Mouse (Mus musculus) hindbrain, embryonic 11.5 days (tissue): ENCODE results near the gene Rho. TPM values are rescaled to one million over a fixed set of nuclear protein-coding genes. Genes with fewer than 3 reads are reported as not detected.

Source experiments
- ATAC-seq: fragments of 200-750 bp; cut with Nextera tagmentation; 2 replicates; pipeline ENCODE4 v1.8.0; 2017; ENCODE audit warnings: mild to moderate bottlenecking, moderate TSS enrichment, moderate library complexity; ENCODE audit not compliant: low FRiP score
- DNase-seq: peaks from one replicate; pipeline ENCODE4 v3.0.0-alpha.2; 2015; ENCODE audit warnings: low spot score
- H3K27ac ChIP-seq: fragments of 300-500 bp; sonication (generic); 2 replicates; pipeline ENCODE4 v1.5.1; 2014; ENCODE audit warnings: mild to moderate bottlenecking, low read depth, low read length
- H3K27me3 ChIP-seq: fragments of 300-500 bp; sonication (generic); 2 replicates; pipeline ENCODE4 v1.6.1; 2014; ENCODE audit warnings: mild to moderate bottlenecking, low read length, moderate library complexity, mixed read lengths; ENCODE audit not compliant: control insufficient read depth, insufficient read depth
- H3K36me3 ChIP-seq: fragments of 300-500 bp; sonication (generic); 2 replicates; pipeline ENCODE4 v1.6.1; 2014; ENCODE audit warnings: mild to moderate bottlenecking, low read length, moderate library complexity, mixed read lengths; ENCODE audit not compliant: control insufficient read depth, insufficient read depth
- H3K4me1 ChIP-seq: fragments of 300-500 bp; sonication (generic); replicated peaks from 2 replicates; pipeline ENCODE4 v1.6.1; 2014; ENCODE audit warnings: low read length, mixed read lengths; ENCODE audit not compliant: control insufficient read depth, insufficient read depth
- H3K4me2 ChIP-seq: fragments of 300-500 bp; sonication (generic); replicated peaks from 2 replicates; pipeline ENCODE4 v1.6.1; 2014; ENCODE audit warnings: mild to moderate bottlenecking, low read depth, low read length
- H3K4me3 ChIP-seq: fragments of 300-500 bp; sonication (generic); 2 replicates; pipeline ENCODE4 v1.5.1; 2014; ENCODE audit warnings: low read depth, low read length
- H3K9ac ChIP-seq: fragments of 300-500 bp; sonication (generic); 2 replicates; pipeline ENCODE4 v1.6.1; 2014; ENCODE audit warnings: low read depth, low read length
- H3K9me3 ChIP-seq: fragments of 300-500 bp; sonication (generic); 2 replicates; pipeline ENCODE4 v1.6.1; 2016; ENCODE audit warnings: low read length; ENCODE audit not compliant: control insufficient read depth
- WGBS: fragments of 180-500 bp; shearing (Covaris S2); extraction: QIAGEN DNeasy Blood & Tissue Kit; methylation state at CpG from one replicate; pipeline ENCODE4 v1.1.7; 2014; 5-methylcytosine and 5-hydroxymethylcytosine counted together
- polyA plus RNA-seq: library from polyadenylated mRNA; unstranded; fragments of >200 nt; fragmentation: Nextera tagmentation; extraction: Ambion mirVana; gene quantifications from 2 replicates; pipeline ENCODE4 v1.2.1, GENCODE M21; 2014

Gene Rho
- polyA plus RNA-seq, 1 experiment from 2014 or later: 0.22 TPM

DNA sequence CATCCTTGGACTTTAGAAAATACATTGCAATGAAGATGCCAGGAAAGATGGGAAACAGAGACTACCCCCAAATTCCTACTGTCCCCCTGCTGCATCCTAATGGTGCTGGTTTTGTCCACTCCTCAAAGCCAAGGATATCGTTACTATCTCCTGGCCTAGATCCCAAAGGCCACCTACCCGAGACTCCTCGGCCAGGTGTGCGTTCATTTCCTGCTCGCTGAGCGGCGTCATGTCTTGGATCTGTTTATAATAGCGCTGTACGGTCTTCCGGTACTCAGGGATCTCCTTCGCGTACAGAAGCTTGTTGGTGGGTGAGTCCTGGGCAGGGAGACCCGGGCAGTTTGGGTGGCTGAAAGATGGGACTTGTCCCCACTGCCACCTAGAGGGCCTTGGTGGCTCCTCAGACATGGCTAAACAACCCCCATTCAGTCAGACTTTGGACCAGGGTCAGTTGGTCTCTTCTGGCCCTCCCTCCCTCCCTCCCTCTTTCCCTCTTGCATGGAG lies 24.9 kb downstream of the Rho start:
- H3K9me3 ChIP-seq: no peaks in the 10 kb centered on the region
- 88% methylated on average over 13 of the region's 13 CpGs for WGBS
- H3K4me1 ChIP-seq: peaks cover 4% of the 10 kb centered on the region
- no peak overlapping the region for H3K27ac ChIP-seq
- H3K36me3 ChIP-seq: no peaks in the 10 kb centered on the region
- no peak overlapping the region for H3K4me3 ChIP-seq
- ATAC-seq (no peak), DNase-seq (no peak)
- no peak overlapping the region for H3K9ac ChIP-seq
- H3K4me2 ChIP-seq: no peak overlapping the region
- H3K27me3 ChIP-seq: no peaks in the 10 kb centered on the region

DNA sequence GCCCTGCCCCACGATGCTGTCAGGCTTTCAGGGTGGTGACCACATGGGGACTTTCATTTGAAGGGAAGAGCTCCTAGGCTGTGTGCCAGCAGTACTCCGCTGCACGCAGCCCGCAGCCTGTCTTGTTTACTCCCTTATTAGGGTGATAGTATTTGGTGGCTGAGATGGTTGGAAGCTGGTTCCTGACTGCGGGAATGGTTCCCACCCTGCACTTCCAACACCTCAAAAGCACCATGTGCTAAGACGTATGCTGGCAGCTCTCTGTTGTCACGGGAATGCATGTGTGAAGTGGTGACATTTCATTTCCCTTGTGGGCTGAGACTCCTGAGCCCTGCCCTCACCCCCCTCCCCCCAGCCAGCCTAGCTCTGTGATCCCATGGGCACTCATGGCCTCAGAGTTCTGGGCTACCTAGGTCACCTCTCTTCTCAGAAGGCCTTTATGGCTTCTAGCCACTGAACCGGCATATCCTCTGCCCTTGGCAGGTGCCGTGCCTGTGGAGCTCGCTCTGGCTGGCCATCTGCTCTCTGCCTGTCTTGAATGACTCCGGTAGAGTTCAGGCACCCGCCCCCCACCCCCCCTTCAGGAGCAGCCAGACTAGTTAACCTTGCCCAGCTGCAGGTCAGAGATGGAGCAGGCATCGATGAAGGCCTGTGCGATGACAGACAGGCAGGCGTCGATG lies 25.5 kb downstream of the Rho start:
- H3K4me1 ChIP-seq: peaks cover 4% of the 10 kb centered on the region
- 43% methylated on average over 16 of the region's 16 CpGs for WGBS
- no peak overlapping the region for H3K9ac ChIP-seq
- DNase-seq: peak; percentile 25
- H3K4me2 ChIP-seq: no peak overlapping the region
- no peaks in the 10 kb centered on the region for H3K9me3 ChIP-seq
- peak; percentile 63 for ATAC-seq
- no peak overlapping the region for H3K4me3 ChIP-seq
- H3K27ac ChIP-seq: no peak overlapping the region
- H3K27me3 ChIP-seq: no peaks in the 10 kb centered on the region
- H3K36me3 ChIP-seq: no peaks in the 10 kb centered on the region

DNA sequence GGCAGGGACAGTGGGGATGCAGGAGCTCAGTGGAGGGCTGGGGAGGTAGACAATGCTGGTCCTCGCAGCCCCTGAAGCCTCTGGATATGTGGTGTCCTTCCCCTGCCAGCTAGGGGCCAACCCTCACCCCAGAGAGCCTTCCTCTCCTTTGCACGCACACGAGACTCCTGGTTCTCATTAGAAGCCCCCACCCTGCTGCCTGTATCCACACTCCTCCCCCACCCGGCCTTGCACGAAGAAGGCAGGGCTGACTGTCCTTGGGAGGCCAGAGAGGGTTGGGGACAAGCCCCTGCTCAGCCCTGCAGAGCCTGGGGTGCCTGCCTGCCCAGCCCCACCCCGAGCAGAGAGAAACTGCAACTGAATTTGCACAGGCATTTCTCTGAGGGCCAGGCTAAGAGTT lies 26.1 kb downstream of the Rho start:
- H3K4me1 ChIP-seq: peaks cover 4% of the 10 kb centered on the region

DNA sequence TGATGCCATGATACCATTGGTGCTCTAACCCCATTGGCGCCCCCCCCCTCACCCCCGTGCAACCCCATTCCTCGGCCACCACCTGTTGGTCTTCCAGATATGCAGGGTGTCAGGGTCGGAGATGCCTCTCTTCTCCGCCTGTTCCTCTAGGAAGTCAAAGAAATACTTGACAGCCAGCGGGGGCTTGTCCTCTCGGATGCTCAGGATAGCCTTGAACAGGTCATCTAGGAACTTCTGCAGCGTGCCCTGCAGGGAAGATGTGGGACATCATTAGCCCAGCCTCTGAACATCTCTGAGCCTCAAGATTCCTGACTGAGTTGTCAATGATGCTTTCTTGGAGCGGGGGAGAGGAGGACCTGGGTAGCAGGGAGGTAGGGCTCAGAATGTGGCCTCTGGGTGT lies 26.9 kb downstream of the Rho start:
- Histone ChIP-seq H3K4me1 (peaks cover 4% of the 10 kb centered on the region), H3K36me3 (no peaks in the 10 kb centered on the region), H3K27me3 (no peaks in the 10 kb centered on the region), H3K4me3 (no peak overlapping the region), H3K9ac (no peak overlapping the region), H3K9me3 (no peaks in the 10 kb centered on the region), H3K4me2 (no peak overlapping the region), H3K27ac (no peak overlapping the region)
- no peak for ATAC-seq
- DNase-seq: no peak
- 89% methylated on average over 9 of the region's 9 CpGs for WGBS

More for the DNA sequence above, 26.1 kb downstream of the Rho start:
- H3K27me3 ChIP-seq: no peaks in the 10 kb centered on the region
- 0 out of 2 replicates have a peak, but pooled peaks have one; percentile 14 for ATAC-seq
- no peaks in the 10 kb centered on the region for H3K9me3 ChIP-seq
- no peak overlapping the region for H3K4me3 ChIP-seq
- DNase-seq: no peak
- no peak overlapping the region for H3K27ac ChIP-seq
- H3K36me3 ChIP-seq: no peaks in the 10 kb centered on the region
- H3K9ac ChIP-seq: no peak overlapping the region
- 33% methylated on average over 6 of the region's 6 CpGs for WGBS
- H3K4me2 ChIP-seq: no peak overlapping the region

DNA sequence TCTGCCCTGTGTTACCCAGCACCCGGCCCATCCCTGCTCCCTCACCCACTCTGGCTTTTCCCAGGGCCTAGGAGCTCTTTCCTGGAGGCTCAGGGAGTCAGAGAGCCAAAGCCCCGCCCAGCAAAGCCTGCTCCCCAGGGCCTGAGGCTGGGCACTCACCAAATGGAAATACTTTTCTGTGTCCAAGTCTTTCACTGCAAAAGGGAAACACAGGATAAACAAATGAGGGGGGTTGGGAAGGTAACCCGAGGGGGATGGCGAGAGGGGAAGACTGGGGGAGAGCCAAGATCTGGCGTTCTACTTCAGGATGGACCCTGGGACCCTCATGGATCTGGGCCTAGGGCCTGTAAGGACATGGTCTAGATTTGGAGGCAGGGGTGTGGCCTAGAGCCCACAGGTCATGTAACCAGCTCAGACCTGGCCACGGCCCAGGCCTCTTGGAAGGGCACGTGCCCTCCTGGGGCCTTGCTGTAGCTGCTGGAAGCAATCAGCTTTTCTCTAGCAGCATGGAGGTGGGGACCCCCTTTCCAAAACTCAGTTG lies 27.7 kb downstream of the Rho start:
- WGBS: 85% methylated on average over 7 of the region's 7 CpGs
- H3K27ac ChIP-seq: no peak overlapping the region

DNA sequence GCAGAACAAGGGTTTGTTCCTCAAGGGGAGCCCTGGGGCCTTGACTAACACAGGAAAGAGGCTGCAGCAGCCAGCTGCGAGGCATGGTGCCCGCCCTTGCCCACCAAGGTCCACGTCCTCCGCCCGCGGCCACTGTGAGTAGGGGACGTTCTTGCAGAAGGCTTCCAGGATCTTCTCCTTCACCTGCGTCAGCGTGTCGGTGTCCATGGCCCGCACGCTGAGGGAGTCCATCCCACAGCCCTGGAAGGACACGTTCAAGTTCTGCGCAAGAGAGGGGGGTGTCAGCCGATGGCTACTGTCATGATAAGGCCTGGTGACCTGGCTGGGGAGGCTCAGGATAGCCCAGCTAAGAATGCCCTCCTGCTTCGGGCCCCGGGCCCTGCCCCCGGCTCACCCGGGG lies 28.8 kb downstream of the Rho start:
- peaks cover 4% of the 10 kb centered on the region for H3K4me1 ChIP-seq
- no peak overlapping the region for H3K9ac ChIP-seq
- H3K27me3 ChIP-seq: no peaks in the 10 kb centered on the region
- H3K9me3 ChIP-seq: no peaks in the 10 kb centered on the region
- H3K4me3 ChIP-seq: no peak overlapping the region
- 91% methylated on average over 19 of the region's 19 CpGs for WGBS
- ATAC-seq: no peak
- no peak overlapping the region for H3K4me2 ChIP-seq
- DNase-seq: no peak
- no peaks in the 10 kb centered on the region for H3K36me3 ChIP-seq
- no peak overlapping the region for H3K27ac ChIP-seq

More for the DNA sequence above, 27.7 kb downstream of the Rho start:
- H3K4me1 ChIP-seq: peaks cover 4% of the 10 kb centered on the region
- no peaks in the 10 kb centered on the region for H3K27me3 ChIP-seq
- H3K9ac ChIP-seq: no peak overlapping the region
- ATAC-seq (no peak), DNase-seq (no peak)
- no peaks in the 10 kb centered on the region for H3K36me3 ChIP-seq
- no peak overlapping the region for H3K4me3 ChIP-seq
- H3K4me2 ChIP-seq: no peak overlapping the region
- no peaks in the 10 kb centered on the region for H3K9me3 ChIP-seq

DNA sequence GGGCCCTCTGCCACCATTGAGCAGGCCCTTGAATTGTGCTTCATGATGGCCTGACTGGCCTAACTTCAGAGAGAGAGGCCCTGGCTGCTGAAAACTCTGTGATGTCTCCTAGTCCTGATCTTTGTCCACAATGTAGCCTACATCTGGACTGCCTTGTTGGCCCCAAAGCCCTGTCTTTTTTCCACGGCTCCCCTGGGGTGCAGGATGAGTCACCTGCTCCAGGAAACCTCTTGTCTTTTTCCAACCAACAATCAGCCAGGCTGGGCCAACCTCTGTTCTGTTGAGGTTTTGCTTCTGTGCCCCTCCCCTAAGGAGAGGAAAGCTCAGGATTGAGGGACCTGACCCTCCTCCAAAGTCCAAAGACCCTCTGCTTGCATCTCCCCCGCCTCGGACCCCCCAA lies 30.2 kb downstream of the Rho start:
- Histone ChIP-seq H3K27me3 (no peaks in the 10 kb centered on the region), H3K36me3 (no peaks in the 10 kb centered on the region), H3K9ac (no peak overlapping the region), H3K9me3 (no peaks in the 10 kb centered on the region), H3K4me2 (no peak overlapping the region), H3K27ac (no peak overlapping the region), H3K4me1 (peaks cover 4% of the 10 kb centered on the region), H3K4me3 (no peak overlapping the region)
- 90% methylated on average over 3 of the region's 3 CpGs for WGBS
- no peak for DNase-seq
- no peak for ATAC-seq

DNA sequence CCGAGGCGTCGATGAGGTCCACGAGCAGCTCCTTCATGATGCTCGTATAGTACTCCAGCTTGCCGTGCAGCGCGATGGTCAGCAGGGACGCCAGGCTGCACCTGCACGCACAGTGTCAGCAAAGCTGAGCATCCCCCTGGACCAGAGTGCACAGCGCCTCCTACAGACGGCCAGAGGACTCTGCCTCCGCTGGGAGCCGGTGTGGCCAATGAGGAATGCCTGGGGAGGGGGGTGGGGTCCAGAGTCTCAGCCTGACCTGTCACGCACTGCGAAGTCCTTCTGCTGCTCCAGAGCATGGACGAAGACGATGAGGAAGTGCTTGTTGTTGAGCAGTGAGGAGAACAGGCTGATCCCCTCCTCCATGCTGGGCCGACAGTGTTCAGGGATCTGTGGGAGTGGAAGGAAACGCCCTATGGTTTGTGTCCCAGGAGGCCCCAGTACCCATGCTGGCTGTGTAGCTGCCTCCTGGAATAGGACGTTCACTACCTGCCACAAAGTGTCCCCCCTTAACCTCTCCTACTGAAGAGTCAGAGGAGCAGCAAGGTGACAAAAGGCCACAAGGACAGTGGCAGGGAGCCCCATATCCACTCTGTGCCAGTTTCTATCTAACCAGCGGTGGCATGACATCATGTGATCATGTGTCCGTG lies 31.0 kb downstream of the Rho start:
- H3K4me1 ChIP-seq: no peaks in the 10 kb centered on the region; the same call in 1 of the 2 replicates
- 34% methylated on average over 23 of the region's 23 CpGs for WGBS
- H3K27ac ChIP-seq: no peak overlapping the region
- no peaks in the 10 kb centered on the region for H3K36me3 ChIP-seq
- H3K9me3 ChIP-seq: no peaks in the 10 kb centered on the region
- ATAC-seq (no peak), DNase-seq (peak; percentile 54)
- H3K4me2 ChIP-seq: no peak overlapping the region
- H3K4me3 ChIP-seq: no peak overlapping the region
- H3K27me3 ChIP-seq: no peaks in the 10 kb centered on the region
- no peak overlapping the region for H3K9ac ChIP-seq

DNA sequence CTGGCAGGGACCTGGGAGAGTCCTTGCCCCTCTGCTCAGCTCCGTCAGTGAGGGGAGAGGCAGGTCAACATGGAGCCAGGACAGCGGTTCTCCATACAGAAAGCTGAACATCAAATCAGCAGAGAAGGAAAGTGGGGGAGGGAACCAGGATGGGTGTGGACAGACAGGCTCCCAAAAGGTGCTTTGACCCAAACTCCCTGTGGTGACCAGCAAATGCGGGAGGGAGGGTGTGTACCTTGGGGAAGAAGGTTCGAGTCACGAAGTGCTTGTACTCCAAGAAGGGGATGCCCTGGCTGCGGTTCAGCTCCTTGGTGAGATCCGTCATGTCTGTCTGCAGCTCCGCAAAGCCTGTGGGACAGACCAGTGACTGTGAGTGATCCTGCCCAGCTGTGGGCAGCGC lies 32.1 kb downstream of the Rho start:
- H3K4me3 ChIP-seq: no peak overlapping the region
- 72% methylated on average over 9 of the region's 9 CpGs for WGBS

More for the DNA sequence above, 32.1 kb downstream of the Rho start:
- Histone ChIP-seq H3K9ac (no peak overlapping the region), H3K27ac (no peak overlapping the region), H3K4me2 (no peak overlapping the region), H3K4me1 (no peaks in the 10 kb centered on the region), H3K36me3 (no peaks in the 10 kb centered on the region), H3K27me3 (no peaks in the 10 kb centered on the region), H3K9me3 (no peaks in the 10 kb centered on the region)
- no peak for DNase-seq
- no peak for ATAC-seq
